Mouse (Mus musculus) stomach, postnatal 0 days (tissue): ENCODE data around the gene Acad10. TPM values are rescaled to one million over a fixed set of nuclear protein-coding genes. Genes with fewer than 3 reads are reported as not detected.

Experiments
- ATAC-seq: fragments of 200-750 bp; cut with Nextera tagmentation; 2 replicates; pipeline ENCODE4 v1.8.0; 2017; ENCODE audit not compliant: low FRiP score, low TSS enrichment
- DNase-seq: peaks from one replicate; pipeline ENCODE4 v3.0.0-alpha.2; 2016; ENCODE audit warnings: low spot score
- H3K27ac ChIP-seq: fragments of 300-500 bp; sonication (generic); replicated peaks from 2 replicates; pipeline ENCODE4 v1.5.1; 2014; ENCODE audit warnings: mild to moderate bottlenecking, control low read depth
- H3K27me3 ChIP-seq: fragments of 300-500 bp; sonication (generic); 2 replicates; pipeline ENCODE4 v1.6.1; 2014; ENCODE audit warnings: low read length; ENCODE audit not compliant: control insufficient read depth, insufficient read depth
- H3K36me3 ChIP-seq: fragments of 300-500 bp; sonication (generic); 2 replicates; pipeline ENCODE4 v1.6.1; 2014; ENCODE audit warnings: low read length, mixed read lengths; ENCODE audit not compliant: control insufficient read depth, insufficient read depth
- H3K4me1 ChIP-seq: fragments of 300-500 bp; sonication (generic); replicated peaks from 2 replicates; pipeline ENCODE4 v1.6.1; 2014; ENCODE audit warnings: antibody characterized with exemption; ENCODE audit not compliant: control insufficient read depth, insufficient read depth
- H3K4me2 ChIP-seq: fragments of 300-500 bp; sonication (generic); replicated peaks from 2 replicates; pipeline ENCODE4 v1.6.1; 2014; ENCODE audit warnings: low read depth, mild to moderate bottlenecking, control low read depth, moderate library complexity
- H3K4me3 ChIP-seq: fragments of 300-500 bp; sonication (generic); 2 replicates; pipeline ENCODE4 v1.5.1; 2014; ENCODE audit warnings: low read depth, low read length, control low read depth
- H3K9ac ChIP-seq: fragments of 300-500 bp; sonication (generic); 2 replicates; pipeline ENCODE4 v1.6.1; 2014; ENCODE audit warnings: mild to moderate bottlenecking, low read length, control low read depth, mixed read lengths
- H3K9me3 ChIP-seq: fragments of 300-500 bp; sonication (generic); 2 replicates; pipeline ENCODE4 v1.6.1; 2016; ENCODE audit warnings: low read length; ENCODE audit not compliant: control insufficient read depth
- CTCF ChIP-seq: IDR thresholded peaks from 2 replicates; pipeline ENCODE4 v1.5.1; 2016; ENCODE audit warnings: antibody characterized with exemption, low read depth, mild to moderate bottlenecking, moderate library complexity
- EP300 ChIP-seq: optimal IDR thresholded peaks from 2 replicates; pipeline ENCODE3; 2016; ENCODE audit warnings: antibody characterized with exemption
- WGBS: fragments of 180-500 bp; shearing (Covaris S2); extraction: QIAGEN DNeasy Blood & Tissue Kit; methylation state at CpG from one replicate; pipeline ENCODE4 v1.1.7; 2014; 5-methylcytosine and 5-hydroxymethylcytosine counted together
- polyA plus RNA-seq: library from polyadenylated mRNA; unstranded; fragments of >200 nt; fragmentation: Nextera tagmentation; extraction: Ambion mirVana; gene quantifications from 2 replicates; pipeline ENCODE4 v1.2.1, GENCODE M21; 2015

Gene Acad10
- polyA plus RNA-seq, 1 experiment from 2014 or later, result 3.0 TPM

DNA sequence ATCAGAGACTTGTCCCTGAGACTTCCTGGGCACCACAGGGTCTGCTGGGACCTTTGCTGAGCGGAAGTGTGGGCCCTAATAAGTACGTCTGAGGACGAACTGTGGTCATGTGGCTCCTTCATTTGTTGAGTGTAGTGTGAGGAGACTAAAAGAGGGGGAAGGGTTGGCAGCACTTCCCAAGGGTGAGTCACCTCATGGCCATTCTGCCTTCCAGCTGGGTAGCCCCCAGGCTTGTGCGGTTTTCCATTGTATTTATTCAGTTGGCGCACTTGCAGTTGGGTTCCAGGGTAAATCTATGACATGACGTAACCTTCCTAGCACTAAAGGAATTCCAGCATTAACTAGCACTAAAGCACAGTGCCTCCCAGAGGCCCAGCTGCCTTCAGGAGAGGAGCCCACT, 25.2 kb upstream of the Acad10 start:
- ATAC-seq (no peak), DNase-seq (no peak)
- H3K36me3 ChIP-seq, result peaks cover 31% of the 10 kb centered on the region
- no peak overlapping the region for H3K9ac ChIP-seq
- H3K4me3 ChIP-seq, result no peak overlapping the region
- H3K9me3 ChIP-seq, result no peaks in the 10 kb centered on the region
- no peaks in the 10 kb centered on the region for H3K27me3 ChIP-seq
- no peak overlapping the region for H3K27ac ChIP-seq
- no peak overlapping the region for H3K4me2 ChIP-seq
- H3K4me1 ChIP-seq, result no peaks in the 10 kb centered on the region
- TF ChIP-seq CTCF, result no peak
- no peak for TF ChIP-seq EP300
- 86% methylated on average over 6 of the region's 6 CpGs for WGBS

DNA sequence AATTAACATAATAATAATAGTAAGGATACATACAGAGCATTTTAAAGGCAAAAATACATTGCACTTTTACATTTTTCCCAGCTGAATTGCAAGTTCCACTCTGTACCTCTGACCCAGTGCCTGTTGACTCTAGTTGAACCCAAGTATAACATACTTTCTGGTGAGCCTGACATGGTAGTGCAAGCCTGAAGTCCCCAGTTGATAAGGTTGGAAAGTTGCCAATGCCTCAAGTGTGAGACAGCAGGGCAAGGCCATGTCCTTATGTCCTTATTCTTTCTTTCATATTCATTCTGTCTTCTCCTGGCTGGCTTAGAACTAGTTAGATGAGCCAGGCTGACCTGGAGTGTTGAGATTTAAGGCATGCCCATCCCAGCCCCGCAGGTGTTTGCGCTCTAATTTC, 21.9 kb upstream of the Acad10 start:
- WGBS, result 100% methylated on average over 2 of the region's 2 CpGs
- TF ChIP-seq EP300, result no peak
- TF ChIP-seq CTCF, result no peak

DNA sequence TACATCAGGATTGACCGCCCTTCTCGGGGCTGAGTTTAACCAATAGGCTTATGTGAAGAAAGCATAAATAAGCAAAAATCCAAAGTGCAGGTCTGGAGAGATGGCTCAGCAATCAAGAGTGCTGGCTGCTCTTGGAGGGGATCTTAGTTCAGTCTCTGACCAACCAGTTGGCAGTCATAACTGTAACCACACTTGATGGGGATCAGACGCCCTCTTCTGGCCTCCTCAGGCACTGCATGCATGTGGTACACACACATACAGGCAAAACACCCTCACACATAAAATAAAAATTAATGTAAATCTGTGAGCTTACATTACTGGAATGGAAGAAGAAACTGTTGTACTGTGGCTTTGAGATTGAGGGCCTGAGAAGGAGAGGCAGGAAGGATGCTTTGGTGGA, 10.1 kb upstream of the Acad10 start:
- H3K27ac ChIP-seq, result no peak overlapping the region

More for the DNA sequence above, 21.9 kb upstream of the Acad10 start:
- H3K4me1 ChIP-seq, result no peaks in the 10 kb centered on the region
- H3K9ac ChIP-seq, result no peak overlapping the region
- H3K27ac ChIP-seq, result no peak overlapping the region
- H3K27me3 ChIP-seq, result no peaks in the 10 kb centered on the region
- DNase-seq (no peak), ATAC-seq (no peak)
- H3K4me2 ChIP-seq, result no peak overlapping the region
- H3K9me3 ChIP-seq, result no peaks in the 10 kb centered on the region
- no peak overlapping the region for H3K4me3 ChIP-seq
- H3K36me3 ChIP-seq, result peaks cover 45% of the 10 kb centered on the region

DNA sequence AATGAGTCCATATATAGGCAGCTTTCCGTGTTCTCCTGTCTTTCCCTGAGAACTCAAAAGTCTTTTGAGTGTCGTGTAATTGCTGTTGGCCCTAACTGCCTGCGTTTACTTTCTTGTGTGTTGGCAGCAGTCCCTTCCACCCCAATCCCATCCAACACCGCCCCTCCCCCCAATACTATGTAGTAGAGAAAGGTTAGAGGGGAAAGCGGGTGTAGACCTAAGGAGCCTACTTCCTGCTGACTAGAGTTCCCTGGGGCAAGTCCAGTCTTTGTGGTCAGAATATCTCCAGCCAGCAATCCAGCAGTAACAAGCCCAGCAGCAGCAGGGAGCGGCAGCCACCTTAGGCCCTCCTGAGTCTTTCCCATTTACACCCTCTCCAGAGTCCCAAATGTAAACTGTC, 8.1 kb upstream of the Acad10 start:
- WGBS, result 47% methylated on average over 6 of the region's 6 CpGs

More for the DNA sequence above, 10.1 kb upstream of the Acad10 start:
- Histone ChIP-seq H3K9ac (no peak overlapping the region), H3K4me3 (no peak overlapping the region), H3K9me3 (no peaks in the 10 kb centered on the region), H3K4me2 (no peak overlapping the region), H3K36me3 (peaks cover 5% of the 10 kb centered on the region), H3K27me3 (no peaks in the 10 kb centered on the region), H3K4me1 (no peaks in the 10 kb centered on the region)
- DNase-seq (peak; percentile 40), ATAC-seq (no peak)
- 84% methylated on average over 3 of the region's 3 CpGs for WGBS
- TF ChIP-seq EP300, result no peak
- peak; percentile 64 for TF ChIP-seq CTCF

DNA sequence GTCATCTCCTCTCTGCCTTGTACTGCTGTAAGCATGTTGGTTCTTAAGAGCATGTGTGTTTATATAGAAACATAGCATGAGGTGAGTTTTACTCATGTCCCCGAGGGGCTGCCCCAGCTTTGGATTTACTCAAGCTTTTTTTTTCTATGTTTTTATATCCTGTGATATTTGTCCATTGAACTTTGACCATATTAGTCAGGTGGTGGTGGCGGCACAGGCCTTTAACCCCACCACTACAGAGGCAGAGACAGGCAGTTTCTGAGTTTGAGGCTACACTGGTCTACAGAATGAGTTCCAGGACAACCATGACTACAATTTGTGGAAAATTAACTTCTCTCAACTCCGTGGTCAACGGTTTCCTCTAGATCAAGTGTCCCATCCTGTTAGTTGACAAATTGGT, 6.8 kb upstream of the Acad10 start:
- TF ChIP-seq CTCF, result no peak
- H3K9me3 ChIP-seq, result no peaks in the 10 kb centered on the region
- no peak overlapping the region for H3K4me3 ChIP-seq
- H3K27ac ChIP-seq, result no peak overlapping the region
- ATAC-seq (no peak), DNase-seq (no peak)
- no peaks in the 10 kb centered on the region for H3K27me3 ChIP-seq
- no peaks in the 10 kb centered on the region for H3K4me1 ChIP-seq
- H3K4me2 ChIP-seq, result no peak overlapping the region
- H3K9ac ChIP-seq, result no peak overlapping the region
- WGBS, result 77% methylated on average over 4 of the region's 4 CpGs
- H3K36me3 ChIP-seq, result peaks cover 5% of the 10 kb centered on the region

More for the DNA sequence above, 8.1 kb upstream of the Acad10 start:
- Histone ChIP-seq H3K36me3 (peaks cover 5% of the 10 kb centered on the region), H3K9ac (no peak overlapping the region), H3K4me2 (no peak overlapping the region), H3K27me3 (no peaks in the 10 kb centered on the region), H3K9me3 (no peaks in the 10 kb centered on the region), H3K27ac (no peak overlapping the region), H3K4me3 (no peak overlapping the region), H3K4me1 (no peaks in the 10 kb centered on the region)
- TF ChIP-seq CTCF, result no peak
- no peak for ATAC-seq
- no peak for DNase-seq

DNA sequence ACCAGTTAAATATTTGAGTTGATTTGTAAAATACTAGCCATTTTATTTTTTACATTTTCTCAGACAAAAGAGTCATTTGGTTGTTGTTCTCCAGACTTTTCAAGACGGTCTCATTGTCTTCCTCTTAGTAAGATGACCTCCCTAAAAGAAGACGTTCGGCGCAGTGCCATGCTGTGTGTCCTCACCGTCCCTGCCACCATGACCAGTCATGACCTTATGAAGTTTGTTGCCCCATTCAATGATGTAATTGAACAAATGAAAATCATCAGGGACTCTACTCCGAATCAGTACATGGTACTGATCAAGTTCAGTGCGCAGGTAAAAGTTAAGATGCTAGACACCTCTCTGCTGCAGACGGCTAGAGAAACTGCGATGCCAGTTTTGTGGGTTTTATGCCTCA, 4.7 kb upstream of the Acad10 start:
- peaks cover 5% of the 10 kb centered on the region for H3K36me3 ChIP-seq
- H3K4me2 ChIP-seq, result no peak overlapping the region
- H3K27me3 ChIP-seq, result no peaks in the 10 kb centered on the region
- peaks cover 3% of the 10 kb centered on the region; the same call in 1 of the 2 replicates for H3K4me1 ChIP-seq
- H3K27ac ChIP-seq, result no peak overlapping the region
- WGBS, result 95% methylated on average over 9 of the region's 9 CpGs
- no peak for DNase-seq
- no peak for ATAC-seq
- H3K9me3 ChIP-seq, result no peaks in the 10 kb centered on the region
- TF ChIP-seq CTCF (no peak), EP300 (no peak)
- H3K4me3 ChIP-seq, result no peak overlapping the region
- H3K9ac ChIP-seq, result no peak overlapping the region
